Mouse (Mus musculus): ENCODE measurements around the gene Olfr1080.
"Not testable (repeated sequence)": the region's sequence is repeated elsewhere in the genome, so short reads cannot be mapped to it uniquely, and the experiment has no call there.

Gene Olfr1080

GRCm38 (mm10) chr2:86558135-86558534, at the start of gene Olfr1080:
Gene Olfr1080, minus strand, starts transcription at chr2:86558235.
- DNase-seq (ENCODE audit: low read depth, low spot score), result not testable (repeated sequence)

DNA sequence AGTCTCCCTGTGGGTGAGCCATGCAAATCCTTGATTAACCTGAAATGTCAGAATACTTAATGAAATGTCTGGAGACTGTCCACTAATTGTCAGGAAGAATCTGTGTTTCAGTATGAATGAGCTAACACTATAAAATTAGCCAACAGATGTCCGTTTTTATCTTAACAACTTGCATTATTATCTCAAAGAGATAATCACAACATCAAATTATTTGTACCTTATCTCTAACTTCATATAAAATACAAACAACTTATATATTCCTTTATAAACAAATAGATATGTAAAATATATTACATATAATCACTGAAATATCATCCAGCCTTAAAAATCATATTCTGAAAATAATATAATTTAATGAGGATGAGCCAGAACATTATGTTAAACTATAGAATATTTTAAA, 40.8 kb upstream of the Olfr1080 start, which contains the start of gene Olfr1082:
TSS of gene Olfr1082 (minus strand) at position 101 of the 400 bp plus-strand sequence.
- DNase-seq (ENCODE audit: low read depth, low spot score), result not testable (repeated sequence)

DNA sequence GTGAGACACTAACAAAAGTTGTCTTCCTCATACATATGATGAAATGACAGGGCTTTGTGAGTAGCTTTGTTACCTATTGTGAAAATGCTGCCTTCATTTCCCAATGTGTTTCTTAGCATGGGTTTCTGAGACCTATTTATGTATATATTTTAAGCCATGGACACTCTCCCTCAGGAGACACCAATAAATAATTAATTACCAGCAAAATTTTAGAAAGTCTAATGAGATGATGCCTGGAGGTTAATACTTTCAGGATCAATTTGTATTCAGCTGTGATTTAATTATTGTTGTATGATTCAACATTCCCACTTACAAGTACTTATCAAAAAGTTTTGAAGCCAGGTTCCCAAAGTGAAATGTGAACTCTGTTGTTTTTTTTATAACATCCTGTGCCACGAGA, 15.7 kb downstream of the Olfr1080 start, which contains the start of gene Olfr1079:
TSS of gene Olfr1079 (minus strand) at position 101 of the 400 bp plus-strand sequence.
- no peak for DNase-seq (ENCODE audit: low read depth, low spot score)

- DNase-seq (ENCODE audit: low read depth, low spot score), result no peak
These were observed 27.0 kb downstream of the Olfr1080 start for GRCm38 (mm10) chr2:86530991-86531390.

DNA sequence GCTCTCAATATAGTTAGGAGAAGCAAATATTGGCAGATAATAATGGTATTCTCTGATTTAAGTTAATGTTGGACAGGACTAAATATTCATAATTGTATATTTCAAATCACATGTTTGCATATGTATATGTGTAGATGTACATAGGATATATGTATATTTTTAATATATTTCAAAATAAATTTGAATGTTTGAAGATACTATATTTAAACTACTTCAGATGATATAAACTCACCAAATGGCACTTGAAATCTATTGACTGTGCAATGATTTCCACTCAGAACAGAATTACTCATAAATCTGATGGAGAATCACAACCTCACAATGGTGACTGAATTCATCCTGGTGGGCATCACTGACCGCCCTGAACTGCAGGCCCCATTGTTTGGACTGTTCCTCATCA, 49.9 kb downstream of the Olfr1080 start, which contains the start of gene Olfr1076:
TSS of gene Olfr1076 (plus strand) at position 301 of the 400 bp plus-strand sequence.
- DNase-seq (ENCODE audit: low read depth, low spot score), result no peak

Measured in 3T3-L1 (cell line).